Mouse (Mus musculus) spleen, adult 12 weeks (tissue): ENCODE results near the gene Lrrc15.

Experiments
- DNase-seq: peaks from one replicate; pipeline ENCODE4 v3.0.0; 2022; ENCODE audit warnings: low spot score

Gene Lrrc15

GRCm38 (mm10) chr16:30282844-30283495, at the start of gene Lrrc15:
Gene Lrrc15 (minus strand): TSS chr16:30283256.
- no peak for DNase-seq

- no peak for DNase-seq
These were observed 31.2 kb upstream of the Lrrc15 start for GRCm38 (mm10) chr16:30314236-30314635.

- no peak for DNase-seq
These were observed 27.6 kb upstream of the Lrrc15 start, which contains the start of gene Gp5 for GRCm38 (mm10) chr16:30310647-30311046. Gene Gp5 (minus strand): TSS chr16:30310779.

- DNase-seq: no peak
These were observed 27.1 kb upstream of the Lrrc15 start for GRCm38 (mm10) chr16:30310171-30310515.

- no peak for DNase-seq
These were observed 26.5 kb upstream of the Lrrc15 start for GRCm38 (mm10) chr16:30309395-30310170.

GRCm38 (mm10) chr16:30308616-30309394, 25.7 kb upstream of the Lrrc15 start:
- peak; percentile 2 for DNase-seq

- DNase-seq: no peak
These were observed 25.0 kb upstream of the Lrrc15 start for GRCm38 (mm10) chr16:30307961-30308615.

GRCm38 (mm10) chr16:30307306-30307705, 24.2 kb upstream of the Lrrc15 start:
- DNase-seq: no peak

GRCm38 (mm10) chr16:30306102-30306501, 23.0 kb upstream of the Lrrc15 start:
- no peak for DNase-seq

GRCm38 (mm10) chr16:30304236-30304635, 21.2 kb upstream of the Lrrc15 start:
- DNase-seq: no peak

GRCm38 (mm10) chr16:30303411-30303810, 20.4 kb upstream of the Lrrc15 start:
- no peak for DNase-seq

- DNase-seq: no peak
These were observed 19.6 kb upstream of the Lrrc15 start for GRCm38 (mm10) chr16:30302686-30303085.

- no peak for DNase-seq
These were observed 16.7 kb upstream of the Lrrc15 start for GRCm38 (mm10) chr16:30299711-30300277.

GRCm38 (mm10) chr16:30297450-30297849, 14.4 kb upstream of the Lrrc15 start:
- no peak for DNase-seq

GRCm38 (mm10) chr16:30296601-30297275, 13.7 kb upstream of the Lrrc15 start:
- no peak for DNase-seq

- no peak for DNase-seq
These were observed 12.1 kb upstream of the Lrrc15 start for GRCm38 (mm10) chr16:30295106-30295505.

- DNase-seq: no peak
These were observed 7.4 kb upstream of the Lrrc15 start for GRCm38 (mm10) chr16:30290436-30290835.

- DNase-seq: no peak
These were observed 2.6 kb upstream of the Lrrc15 start for GRCm38 (mm10) chr16:30285701-30286100.

- DNase-seq: no peak
These were observed 784 bp upstream of the Lrrc15 start for GRCm38 (mm10) chr16:30283743-30284337.

- DNase-seq: no peak
These were observed 2.3 kb downstream of the Lrrc15 start for GRCm38 (mm10) chr16:30280676-30281297.
